Mouse (Mus musculus) ovary, postnatal 36 days (tissue): ENCODE results near the gene Lhx5.

ENCODE experiments used
- DNase-seq: peaks from one replicate; pipeline ENCODE4 v3.0.0; 2022; ENCODE audit warnings: low spot score, mixed read lengths

The Lhx5 gene

GRCm38 (mm10) chr5:120465062-120465461 is 33.6 kb downstream of the Lhx5 start:
- no peak for DNase-seq

- peak; percentile 80 for DNase-seq
Observed at GRCm38 (mm10) chr5:120465860-120466259, 34.4 kb downstream of the Lhx5 start.

GRCm38 (mm10) chr5:120467026-120467425 is 35.5 kb downstream of the Lhx5 start:
- DNase-seq: peak; percentile 40

GRCm38 (mm10) chr5:120468336-120468735 is 36.8 kb downstream of the Lhx5 start:
- no peak for DNase-seq

GRCm38 (mm10) chr5:120468830-120469229 is 37.3 kb downstream of the Lhx5 start:
- no peak for DNase-seq

GRCm38 (mm10) chr5:120471538-120471937 is 40.0 kb downstream of the Lhx5 start:
- DNase-seq: no peak

GRCm38 (mm10) chr5:120472770-120473169 is 41.3 kb downstream of the Lhx5 start, which contains the start of gene Sdsl:
Sdsl (minus strand) TSS chr5:120472810.
- no peak for DNase-seq

- no peak for DNase-seq
Observed at GRCm38 (mm10) chr5:120473361-120473760, 41.9 kb downstream of the Lhx5 start.

GRCm38 (mm10) chr5:120475861-120476260 is 44.4 kb downstream of the Lhx5 start:
- no peak for DNase-seq

- no peak for DNase-seq
Observed at GRCm38 (mm10) chr5:120476296-120476695, 44.8 kb downstream of the Lhx5 start, which contains the start of gene Sds. Sds (plus strand) TSS chr5:120476526.

GRCm38 (mm10) chr5:120477993-120478392 is 46.5 kb downstream of the Lhx5 start:
- no peak for DNase-seq

- no peak for DNase-seq
Observed at GRCm38 (mm10) chr5:120479538-120479937, 48.0 kb downstream of the Lhx5 start.

- DNase-seq: no peak
Observed at GRCm38 (mm10) chr5:120481205-120481604, 49.7 kb downstream of the Lhx5 start.

GRCm38 (mm10) chr5:120483399-120483798 is 51.9 kb downstream of the Lhx5 start:
- DNase-seq: no peak

- no peak for DNase-seq
Observed at GRCm38 (mm10) chr5:120487844-120488243, 56.3 kb downstream of the Lhx5 start.

- peak; percentile 63 for DNase-seq
Observed at GRCm38 (mm10) chr5:120490679-120491192, 59.2 kb downstream of the Lhx5 start.
